Mouse (Mus musculus) olfactory bulb, adult 2 months (tissue): ENCODE results near the gene Tlr4.

Experiments used
- CTCF ChIP-seq: fragments of 200-500 bp; IDR thresholded peaks from 2 replicates; pipeline ENCODE4 v1.5.1; 2012; ENCODE audit warnings: low read depth, mild to moderate bottlenecking, low read length, moderate library complexity; ENCODE audit not compliant: insufficient read depth
- POLR2A ChIP-seq: fragments of 200-500 bp; IDR thresholded peaks from 2 replicates; pipeline ENCODE4 v1.6.1; 2012; ENCODE audit warnings: mild to moderate bottlenecking, low read depth, low read length, moderate library complexity; ENCODE audit not compliant: insufficient read depth

DNA sequence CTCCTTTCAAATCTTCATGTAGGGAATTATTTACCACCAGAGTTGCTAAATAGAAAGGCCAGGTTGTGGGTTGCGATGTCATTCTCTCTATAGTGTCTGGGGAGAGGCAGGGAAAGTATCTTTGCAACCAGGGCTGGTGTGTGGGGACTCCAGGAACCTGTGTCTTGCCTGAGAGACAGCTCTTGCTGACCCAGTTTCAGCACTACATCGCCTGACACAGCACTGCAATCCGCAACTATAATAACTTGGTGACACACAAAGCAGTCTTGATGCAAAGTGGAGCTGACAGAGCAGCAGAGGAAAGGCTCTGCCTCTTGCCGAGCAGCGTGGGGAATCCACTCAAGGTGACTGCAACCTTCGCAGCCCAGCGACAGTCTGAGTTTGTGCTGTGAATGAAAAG, 42.5 kb downstream of the Tlr4 start:
- TF ChIP-seq CTCF (no peak), POLR2A (no peak)
